Mouse (Mus musculus) lung, adult 2 months (tissue): ENCODE data around the gene Slc26a10. TPM values are rescaled to one million over a fixed set of nuclear protein-coding genes. Genes with fewer than 3 reads are reported as not detected.

Experiments
- DNase-seq: peaks from one replicate; pipeline ENCODE4 v3.0.0; 2022
- H3K4me1 ChIP-seq: fragments of 200-500 bp; 2 replicates; pipeline ENCODE4 v1.6.1; 2011; ENCODE audit warnings: low read length; ENCODE audit not compliant: control insufficient read depth, insufficient read depth
- H3K4me3 ChIP-seq: fragments of 200-500 bp; replicated peaks from 2 replicates; pipeline ENCODE3; 2011; ENCODE audit warnings: low read depth, mild to moderate bottlenecking, control low read depth, low read length; ENCODE audit errors: extremely low read depth
- CTCF ChIP-seq: fragments of 200-500 bp; IDR thresholded peaks from 2 replicates; pipeline ENCODE4 v1.5.1; 2011; ENCODE audit warnings: mild to moderate bottlenecking, low read length, control low read depth; ENCODE audit not compliant: insufficient read depth
- POLR2A ChIP-seq: fragments of 200-500 bp; IDR thresholded peaks from 2 replicates; pipeline ENCODE4 v1.6.1; 2011; ENCODE audit warnings: low read depth, mild to moderate bottlenecking, control low read depth, low read length, borderline replicate concordance; ENCODE audit errors: extremely low read depth
- WGBS: fragments of 180-500 bp; shearing (Covaris S2); methylation state at CpG from one replicate; pipeline ENCODE4 v1.1.7; 2018; 5-methylcytosine and 5-hydroxymethylcytosine counted together
- polyA plus RNA-seq: library from polyadenylated mRNA; depleted of rRNA; stranded (reverse); fragments of >200 nt; gene quantifications from 2 replicates; pipeline ENCODE4 v1.2.3, GENCODE M21; 2012

The Slc26a10 gene
- polyA plus RNA-seq, 1 experiment = 7.4 TPM

GRCm38 (mm10) chr10:127173148-127174065 lies 7.0 kb downstream of the Slc26a10 start:
- H3K4me1 ChIP-seq = peaks cover 8% of the 10 kb centered on the region; the same call in 1 of the 2 replicates
- 82% methylated on average over 16 of the region's 16 CpGs for WGBS

GRCm38 (mm10) chr10:127171631-127172200 lies 8.7 kb downstream of the Slc26a10 start:
- 80% methylated on average over 15 of the region's 15 CpGs for WGBS
- TF ChIP-seq CTCF = no peak
- TF ChIP-seq POLR2A = no peak
- no peak for DNase-seq
- Histone ChIP-seq H3K4me1 (0 out of 2 replicates have a peak, but pooled peaks cover 5% of the 10 kb centered on the region), H3K4me3 (no peak overlapping the region)

More at GRCm38 (mm10) chr10:127173148-127174065, 7.0 kb downstream of the Slc26a10 start:
- H3K4me3 ChIP-seq = no peak overlapping the region
- no peak for DNase-seq
- TF ChIP-seq POLR2A (no peak), CTCF (no peak)

GRCm38 (mm10) chr10:127170837-127171272 lies 9.6 kb downstream of the Slc26a10 start:
- H3K4me3 ChIP-seq = peak overlapping the region; percentile 38
- 0 out of 2 replicates have a peak, but pooled peaks cover 5% of the 10 kb centered on the region for H3K4me1 ChIP-seq
- TF ChIP-seq CTCF = peak; percentile 64
- no peak for TF ChIP-seq POLR2A
- peak; percentile 85 for DNase-seq
- 2% methylated on average over 29 of the region's 29 CpGs for WGBS

GRCm38 (mm10) chr10:127170002-127170401 lies 10.4 kb downstream of the Slc26a10 start:
- WGBS = 19% methylated on average over 22 of the region's 22 CpGs
- 0 out of 2 replicates have a peak, but pooled peaks cover 5% of the 10 kb centered on the region for H3K4me1 ChIP-seq
- 0 out of 2 replicates have a peak, but pooled peaks have one; percentile 1 for TF ChIP-seq CTCF
- no peak for TF ChIP-seq POLR2A
- H3K4me3 ChIP-seq = no peak overlapping the region
- no peak for DNase-seq

GRCm38 (mm10) chr10:127167614-127168192 lies 12.7 kb downstream of the Slc26a10 start:
- Histone ChIP-seq H3K4me1 (peaks cover 9% of the 10 kb centered on the region; the same call in 1 of the 2 replicates), H3K4me3 (peak overlapping the region; percentile 2)
- no peak for TF ChIP-seq POLR2A
- WGBS = 35% methylated on average over 10 of the region's 10 CpGs
- DNase-seq = peak; percentile 46

- H3K4me3 ChIP-seq = peak overlapping the region; percentile 75
- 32% methylated on average over 15 of the region's 15 CpGs for WGBS
- TF ChIP-seq POLR2A = no peak
- TF ChIP-seq CTCF = no peak
Observed at GRCm38 (mm10) chr10:127166771-127167613, 13.5 kb downstream of the Slc26a10 start.

GRCm38 (mm10) chr10:127166404-127166715 lies 14.1 kb downstream of the Slc26a10 start:
- H3K4me3 ChIP-seq = peak overlapping the region; percentile 75
- WGBS = 10% methylated on average over 11 of the region's 11 CpGs
- no peak for DNase-seq
- peaks cover 9% of the 10 kb centered on the region; the same call in 1 of the 2 replicates for H3K4me1 ChIP-seq
- TF ChIP-seq POLR2A = no peak
- TF ChIP-seq CTCF = no peak

More at GRCm38 (mm10) chr10:127166771-127167613, 13.5 kb downstream of the Slc26a10 start:
- no peak for DNase-seq
- H3K4me1 ChIP-seq = peaks cover 9% of the 10 kb centered on the region; the same call in 1 of the 2 replicates

GRCm38 (mm10) chr10:127165654-127166403 lies 14.6 kb downstream of the Slc26a10 start:
- H3K4me1 ChIP-seq = peaks cover 5% of the 10 kb centered on the region; the same call in 1 of the 2 replicates
- TF ChIP-seq CTCF (no peak), POLR2A (peak; percentile 28; the same call in 1 of the 2 replicates)
- peak; percentile 70 for DNase-seq
- under 1% methylated on average over 56 of the region's 56 CpGs for WGBS
- peak overlapping the region; percentile 75 for H3K4me3 ChIP-seq

GRCm38 (mm10) chr10:127165354-127165653 lies 15.1 kb downstream of the Slc26a10 start:
- peaks cover 3% of the 10 kb centered on the region; the same call in 1 of the 2 replicates for H3K4me1 ChIP-seq
- TF ChIP-seq POLR2A (no peak), CTCF (no peak)
- peak overlapping the region; percentile 75 for H3K4me3 ChIP-seq
- WGBS = under 1% methylated on average over 42 of the region's 42 CpGs
- DNase-seq = peak; percentile 71
